Mouse (Mus musculus): ENCODE data around the gene Iqschfp. TPM values are rescaled to one million over a fixed set of nuclear protein-coding genes. Genes with fewer than 3 reads are reported as not detected.
A peak's percentile ranks its signal among the peaks of the same experiment; 100 is the strongest.

Gene Iqschfp
- polyA plus RNA-seq, 1 experiment from 2014 or later, result 6.1 TPM

DNA sequence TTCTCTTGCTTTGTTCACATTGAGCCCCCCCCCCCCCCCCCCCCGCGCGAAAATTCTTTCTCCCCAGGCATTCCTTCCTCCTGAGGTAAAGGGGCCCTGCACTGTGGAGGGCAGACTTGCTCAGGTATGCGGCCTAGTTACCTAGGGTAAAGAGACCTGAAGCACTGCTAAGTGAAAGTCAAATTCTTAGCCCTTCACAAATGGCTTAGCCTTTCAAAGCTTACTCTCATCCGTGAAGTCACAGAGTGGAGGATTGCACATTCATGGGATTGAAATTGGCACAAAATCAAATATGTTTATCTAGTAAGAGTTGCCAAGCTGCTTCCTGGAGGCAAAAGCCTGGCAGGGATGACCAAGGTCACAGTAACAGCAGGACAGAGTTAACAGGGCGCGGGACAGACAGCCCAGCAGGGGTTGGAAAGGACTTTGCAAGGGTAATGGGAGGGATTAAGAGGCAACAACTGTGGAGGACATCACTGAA is 642.6 kb downstream of the Iqschfp start:
- no peak overlapping the region for H3K27ac ChIP-seq (replicated peaks)
- H3K4me1 ChIP-seq, result peaks cover 3% of the 10 kb centered on the region; the same call in 1 of the 2 replicates
- no peak for ATAC-seq (ENCODE audit: low FRiP score, low read depth)
- WGBS, result 13% methylated on average over 7 of the region's 7 CpGs
- no peak overlapping the region for H3K4me3 ChIP-seq
- no peak overlapping the region for H3K9ac ChIP-seq (replicated peaks)
- H3K9me3 ChIP-seq, result 0 out of 2 replicates have a peak, but pooled peaks cover 6% of the 10 kb centered on the region
- no peak overlapping the region for H3K4me2 ChIP-seq (replicated peaks)
- H3K27me3 ChIP-seq, result no peaks in the 10 kb centered on the region
- H3K36me3 ChIP-seq, result no peaks in the 10 kb centered on the region

DNA sequence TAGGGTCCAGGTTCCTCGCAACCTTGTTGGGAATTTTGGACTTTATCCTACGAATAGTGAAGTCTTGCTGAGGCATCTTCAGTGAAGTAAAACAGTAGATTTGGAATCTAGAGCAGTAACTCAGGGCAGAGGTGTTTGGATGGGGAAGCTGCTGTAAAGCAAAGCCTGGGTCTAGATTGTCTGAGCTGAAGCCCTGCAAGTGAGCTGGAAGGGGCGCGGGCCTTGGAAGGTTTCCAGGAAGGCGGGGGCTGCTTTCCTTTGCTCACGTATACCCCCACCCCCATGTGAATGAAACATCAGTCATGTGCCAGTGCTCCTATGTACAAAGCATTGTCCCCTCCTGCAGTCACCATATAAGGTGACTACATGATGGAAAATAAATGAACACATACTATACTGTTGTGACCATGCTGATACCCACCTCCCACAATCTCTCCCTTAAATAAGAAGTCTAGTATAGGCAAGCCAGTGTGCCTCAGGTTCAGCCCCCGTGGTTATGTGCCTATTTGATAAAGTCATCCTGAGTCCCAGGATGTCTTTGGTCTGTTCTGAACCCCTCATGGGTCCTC is 643.2 kb downstream of the Iqschfp start:
- Histone ChIP-seq H3K9me3 (0 out of 2 replicates have a peak, but pooled peaks cover 6% of the 10 kb centered on the region), H3K36me3 (no peaks in the 10 kb centered on the region), H3K27ac (replicated peaks) (no peak overlapping the region), H3K27me3 (no peaks in the 10 kb centered on the region), H3K4me3 (no peak overlapping the region), H3K4me2 (replicated peaks) (no peak overlapping the region), H3K4me1 (peaks cover 3% of the 10 kb centered on the region; the same call in 1 of the 2 replicates), H3K9ac (replicated peaks) (no peak overlapping the region)
- ATAC-seq (ENCODE audit: low FRiP score, low read depth), result no peak
- 74% methylated on average over 7 of the region's 7 CpGs for WGBS

DNA sequence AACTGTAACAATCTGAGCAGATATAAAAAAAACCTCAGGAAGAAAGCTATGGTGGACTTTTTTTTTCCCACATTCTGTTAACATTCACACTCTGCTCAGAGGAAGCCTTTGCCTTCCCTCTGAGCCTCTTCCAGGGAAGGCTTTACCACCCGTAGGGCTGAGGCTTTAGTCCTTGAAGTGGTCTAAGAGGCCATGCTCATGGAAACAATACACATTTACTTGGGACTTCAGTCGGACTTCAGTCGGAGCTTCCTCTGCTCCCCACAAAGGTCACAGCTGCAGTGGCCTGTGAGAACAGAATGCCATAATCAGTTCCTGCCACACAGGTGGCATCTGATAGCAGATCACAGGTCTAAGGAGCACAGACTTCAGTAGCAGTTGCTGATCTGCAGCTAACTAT is 644.0 kb downstream of the Iqschfp start:
- Histone ChIP-seq H3K4me1 (peaks cover 3% of the 10 kb centered on the region; the same call in 1 of the 2 replicates), H3K4me2 (replicated peaks) (no peak overlapping the region), H3K36me3 (no peaks in the 10 kb centered on the region), H3K9ac (replicated peaks) (no peak overlapping the region), H3K27me3 (no peaks in the 10 kb centered on the region), H3K9me3 (0 out of 2 replicates have a peak, but pooled peaks cover 6% of the 10 kb centered on the region), H3K27ac (replicated peaks) (no peak overlapping the region), H3K4me3 (no peak overlapping the region)
- no peak for ATAC-seq (ENCODE audit: low FRiP score, low read depth)
- 26% methylated on average over 3 of the region's 3 CpGs for WGBS

DNA sequence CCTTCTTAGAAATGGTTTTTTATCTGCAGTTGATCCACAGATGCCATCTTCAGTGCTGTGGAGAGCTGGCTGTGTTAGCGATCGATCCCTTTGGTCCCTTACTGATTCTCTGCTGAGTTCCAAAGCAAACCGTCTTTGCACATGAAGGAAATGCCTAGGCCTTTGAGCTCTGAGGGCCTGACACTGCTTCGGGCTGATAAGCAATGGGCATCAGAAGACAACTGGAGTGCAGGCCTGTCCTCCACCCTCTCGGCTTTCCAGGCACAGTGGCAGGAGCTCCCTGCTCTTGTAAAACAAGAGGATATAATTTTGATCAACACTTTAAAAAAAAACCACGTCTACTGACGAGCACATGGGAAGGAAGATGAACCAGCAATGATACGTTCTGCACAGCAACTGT is 649.7 kb downstream of the Iqschfp start:
- Histone ChIP-seq H3K9me3 (0 out of 2 replicates have a peak, but pooled peaks cover 3% of the 10 kb centered on the region), H3K4me2 (replicated peaks) (no peak overlapping the region), H3K9ac (replicated peaks) (no peak overlapping the region), H3K27ac (replicated peaks) (no peak overlapping the region), H3K4me1 (peaks cover 20% of the 10 kb centered on the region; the same call in 1 of the 2 replicates), H3K36me3 (no peaks in the 10 kb centered on the region), H3K27me3 (no peaks in the 10 kb centered on the region), H3K4me3 (no peak overlapping the region)
- no peak for ATAC-seq (ENCODE audit: low FRiP score, low read depth)
- 91% methylated on average over 8 of the region's 8 CpGs for WGBS

DNA sequence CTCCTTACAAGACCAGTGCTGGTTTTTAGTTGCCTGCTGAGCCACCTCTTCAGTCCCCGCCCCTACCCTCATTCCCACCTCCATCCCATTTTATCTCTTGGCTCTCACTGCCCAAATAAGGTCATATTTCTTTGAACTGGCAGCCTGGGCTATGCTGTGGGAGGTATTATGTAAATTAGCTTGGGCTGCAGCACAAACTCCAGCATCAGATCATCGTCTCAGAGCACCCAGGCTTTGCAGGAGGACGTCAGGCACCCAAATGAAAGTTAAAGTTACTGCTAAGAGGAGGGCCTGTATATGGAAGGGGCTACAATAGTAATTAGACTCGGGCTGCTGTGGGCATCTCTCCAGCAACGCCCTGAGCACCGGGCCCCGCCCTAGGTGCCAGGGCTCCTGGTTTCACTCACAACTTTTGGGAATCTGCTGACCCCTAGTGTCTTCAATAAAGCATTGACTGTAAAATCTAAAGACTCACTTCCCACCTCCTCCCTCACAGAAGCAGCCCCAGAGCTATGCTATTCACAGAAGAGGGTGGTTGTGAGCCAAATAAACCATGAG is 651.0 kb downstream of the Iqschfp start:
- H3K9me3 ChIP-seq, result no peaks in the 10 kb centered on the region
- peak; percentile 83 for ATAC-seq (ENCODE audit: low FRiP score, low read depth)
- H3K9ac ChIP-seq (replicated peaks), result no peak overlapping the region
- WGBS, result 4% methylated on average over 7 of the region's 7 CpGs
- H3K4me3 ChIP-seq, result peak overlapping the region; percentile 17; the same call in 1 of the 2 replicates
- no peaks in the 10 kb centered on the region for H3K36me3 ChIP-seq
- peak overlapping the region; percentile 46 for H3K4me2 ChIP-seq (replicated peaks)
- no peaks in the 10 kb centered on the region for H3K27me3 ChIP-seq
- no peak overlapping the region for H3K27ac ChIP-seq (replicated peaks)
- H3K4me1 ChIP-seq, result peaks cover 20% of the 10 kb centered on the region; the same call in 1 of the 2 replicates

DNA sequence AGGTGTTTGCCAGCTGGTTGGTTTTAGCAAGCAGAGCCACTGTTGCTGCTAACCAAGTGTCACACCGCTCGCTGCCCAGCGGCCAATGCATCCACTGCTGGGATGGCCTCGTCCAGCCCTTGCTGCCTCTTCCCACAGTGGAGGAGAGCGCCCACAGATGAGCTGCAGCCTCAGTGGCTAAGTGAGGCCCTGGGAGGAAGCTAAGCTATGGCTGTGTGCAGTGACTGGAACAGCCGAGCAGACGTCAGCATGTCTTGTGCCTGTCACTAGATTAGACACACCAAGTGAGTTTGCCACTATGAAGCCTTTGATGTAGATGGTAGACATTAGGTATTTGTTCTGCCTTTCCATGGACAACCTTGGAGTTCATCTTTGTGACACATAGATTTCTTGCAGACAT is 652.8 kb downstream of the Iqschfp start:
- Histone ChIP-seq H3K36me3 (no peaks in the 10 kb centered on the region), H3K27me3 (no peaks in the 10 kb centered on the region)

DNA sequence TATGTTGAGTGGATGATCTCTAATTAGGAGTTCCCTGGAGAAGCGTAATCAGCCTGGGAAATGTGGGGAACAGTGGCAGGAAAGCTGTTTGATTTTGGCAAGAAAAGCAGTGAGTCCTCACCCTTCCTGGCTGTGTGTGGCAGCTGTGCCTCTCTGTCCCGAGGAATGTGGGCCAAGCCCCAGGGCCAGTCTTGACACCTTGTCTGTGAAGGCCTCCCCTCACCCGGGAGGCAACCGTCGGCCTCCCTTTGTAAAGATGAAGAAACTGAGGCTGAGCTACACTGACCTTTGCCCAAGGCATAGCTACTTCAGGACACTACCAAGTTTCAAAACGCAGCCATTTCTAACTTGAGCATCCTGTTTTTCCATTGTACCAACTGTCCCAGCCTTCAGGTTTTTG is 653.9 kb downstream of the Iqschfp start:
- Histone ChIP-seq H3K27ac (replicated peaks) (no peak overlapping the region), H3K9ac (replicated peaks) (no peak overlapping the region), H3K27me3 (no peaks in the 10 kb centered on the region), H3K4me3 (no peak overlapping the region), H3K9me3 (no peaks in the 10 kb centered on the region), H3K4me2 (replicated peaks) (no peak overlapping the region), H3K4me1 (peaks cover 22% of the 10 kb centered on the region; the same call in 1 of the 2 replicates), H3K36me3 (no peaks in the 10 kb centered on the region)
- no peak for ATAC-seq (ENCODE audit: low FRiP score, low read depth)
- WGBS, result 65% methylated on average over 6 of the region's 6 CpGs

More for the DNA sequence above, 652.8 kb downstream of the Iqschfp start:
- Histone ChIP-seq H3K4me2 (replicated peaks) (no peak overlapping the region), H3K4me3 (no peak overlapping the region), H3K9me3 (no peaks in the 10 kb centered on the region), H3K27ac (replicated peaks) (no peak overlapping the region), H3K9ac (replicated peaks) (no peak overlapping the region), H3K4me1 (peaks cover 20% of the 10 kb centered on the region; the same call in 1 of the 2 replicates)
- 0 out of 2 replicates have a peak, but pooled peaks have one; percentile 32 for ATAC-seq (ENCODE audit: low FRiP score, low read depth)
- 50% methylated on average over 7 of the region's 7 CpGs for WGBS

DNA sequence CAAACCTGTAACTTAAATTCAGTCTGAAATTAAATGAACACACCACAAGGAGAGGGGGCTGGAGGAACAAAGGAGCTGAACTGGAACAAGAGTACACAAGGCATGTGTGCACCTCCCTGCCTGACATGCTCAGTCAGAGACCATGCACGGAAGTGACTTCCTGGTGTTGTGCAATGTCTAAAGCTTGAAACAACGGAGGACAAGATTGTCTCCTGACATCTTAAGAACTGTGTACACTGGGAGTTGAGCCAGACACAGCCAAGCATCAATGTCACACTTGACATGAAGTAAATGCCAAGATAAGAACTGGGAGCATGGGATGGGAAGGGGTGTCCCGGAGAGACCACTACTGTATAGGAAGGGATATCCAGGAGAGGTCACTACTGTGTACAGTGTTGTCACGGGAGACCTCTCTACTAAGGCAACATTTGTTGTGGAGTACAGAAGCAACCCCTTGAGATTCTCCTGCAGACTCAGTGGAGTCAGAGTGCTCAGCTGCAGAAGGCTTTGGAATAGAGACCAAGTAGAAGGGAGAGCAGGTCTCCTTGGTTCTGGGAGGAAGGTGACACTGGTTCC is 663.1 kb downstream of the Iqschfp start:
- WGBS, result 82% methylated on average over 4 of the region's 4 CpGs
- Histone ChIP-seq H3K36me3 (no peaks in the 10 kb centered on the region), H3K4me3 (no peak overlapping the region), H3K4me2 (replicated peaks) (no peak overlapping the region), H3K27ac (replicated peaks) (no peak overlapping the region), H3K4me1 (0 out of 2 replicates have a peak, but pooled peaks cover under 1% of the 10 kb centered on the region), H3K27me3 (no peaks in the 10 kb centered on the region), H3K9ac (replicated peaks) (no peak overlapping the region), H3K9me3 (no peaks in the 10 kb centered on the region)
- no peak for ATAC-seq (ENCODE audit: low FRiP score, low read depth)

DNA sequence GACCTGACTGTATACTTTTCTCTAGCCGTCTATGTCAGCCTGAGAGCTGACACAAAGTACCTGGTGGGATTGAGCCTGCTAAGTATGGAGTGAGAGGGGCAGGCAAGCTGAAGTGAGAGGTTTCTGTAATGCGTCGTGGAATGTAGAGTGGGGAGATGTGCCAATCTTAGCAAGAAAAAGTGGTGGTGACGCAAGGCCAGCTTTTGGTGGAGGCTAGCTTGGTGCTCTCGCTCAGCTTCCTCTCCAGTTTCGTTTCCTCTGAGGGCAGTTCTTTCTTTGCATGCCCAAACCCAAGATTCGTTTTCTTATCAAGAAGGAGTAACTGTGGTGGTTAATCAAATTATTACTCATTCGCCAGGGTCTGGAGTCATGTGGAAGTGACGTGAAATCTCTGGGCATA is 664.9 kb downstream of the Iqschfp start:
- Histone ChIP-seq H3K36me3 (no peaks in the 10 kb centered on the region), H3K4me2 (replicated peaks) (no peak overlapping the region), H3K9ac (replicated peaks) (no peak overlapping the region), H3K4me3 (no peak overlapping the region), H3K27me3 (no peaks in the 10 kb centered on the region), H3K9me3 (no peaks in the 10 kb centered on the region), H3K4me1 (no peaks in the 10 kb centered on the region), H3K27ac (replicated peaks) (no peak overlapping the region)
- WGBS, result 93% methylated on average over 9 of the region's 9 CpGs
- no peak for ATAC-seq (ENCODE audit: low FRiP score, low read depth)

DNA sequence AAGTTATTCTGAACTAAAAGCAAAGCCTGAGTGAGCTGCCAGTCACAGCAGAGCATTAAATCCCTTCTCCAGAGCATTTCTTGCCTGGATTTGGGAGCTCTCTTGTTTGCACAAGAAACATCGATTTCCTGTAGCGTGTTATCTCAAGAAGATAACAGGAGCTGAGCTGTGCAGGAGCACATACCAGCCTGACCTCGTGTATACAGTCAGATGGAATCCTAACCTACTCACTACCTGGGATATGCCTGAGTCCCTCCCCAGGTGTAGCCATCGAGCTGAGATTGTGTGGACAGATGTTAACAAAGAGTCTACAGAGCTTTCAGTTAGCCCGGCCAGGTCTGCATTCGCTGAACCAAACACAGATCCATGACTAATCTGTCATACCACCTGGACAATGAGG is 666.7 kb downstream of the Iqschfp start:
- Histone ChIP-seq H3K9ac (replicated peaks) (no peak overlapping the region), H3K27ac (replicated peaks) (no peak overlapping the region), H3K27me3 (no peaks in the 10 kb centered on the region), H3K4me1 (no peaks in the 10 kb centered on the region), H3K4me2 (replicated peaks) (no peak overlapping the region), H3K36me3 (no peaks in the 10 kb centered on the region), H3K9me3 (no peaks in the 10 kb centered on the region), H3K4me3 (no peak overlapping the region)
- ATAC-seq (ENCODE audit: low FRiP score, low read depth), result no peak
- WGBS, result 85% methylated on average over 6 of the region's 6 CpGs

DNA sequence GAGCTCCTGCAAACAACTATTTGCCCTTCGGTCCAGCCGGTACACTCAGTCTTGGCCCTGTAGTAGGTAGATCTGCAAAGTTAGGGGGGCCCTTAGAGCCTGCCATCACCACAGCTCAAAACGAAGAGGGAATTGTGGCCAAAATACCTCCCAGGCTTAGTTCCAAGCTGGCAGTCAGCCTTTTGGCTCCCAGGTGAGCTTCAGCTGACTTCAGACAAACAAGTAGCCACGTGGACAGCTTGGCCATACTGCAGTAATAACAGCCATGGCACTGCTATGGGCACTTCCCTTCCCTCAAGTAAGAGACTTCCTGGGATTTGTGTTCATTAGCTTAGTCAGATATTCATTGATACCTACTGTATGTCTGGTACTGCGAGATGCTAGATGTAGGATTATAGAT is 668.0 kb downstream of the Iqschfp start:
- Histone ChIP-seq H3K36me3 (no peaks in the 10 kb centered on the region), H3K4me3 (no peak overlapping the region), H3K4me1 (peaks cover 10% of the 10 kb centered on the region; the same call in 1 of the 2 replicates), H3K4me2 (replicated peaks) (no peak overlapping the region), H3K27ac (replicated peaks) (no peak overlapping the region), H3K27me3 (no peaks in the 10 kb centered on the region), H3K9ac (replicated peaks) (no peak overlapping the region), H3K9me3 (no peaks in the 10 kb centered on the region)
- 83% methylated on average over 5 of the region's 5 CpGs for WGBS
- no peak for ATAC-seq (ENCODE audit: low FRiP score, low read depth)

DNA sequence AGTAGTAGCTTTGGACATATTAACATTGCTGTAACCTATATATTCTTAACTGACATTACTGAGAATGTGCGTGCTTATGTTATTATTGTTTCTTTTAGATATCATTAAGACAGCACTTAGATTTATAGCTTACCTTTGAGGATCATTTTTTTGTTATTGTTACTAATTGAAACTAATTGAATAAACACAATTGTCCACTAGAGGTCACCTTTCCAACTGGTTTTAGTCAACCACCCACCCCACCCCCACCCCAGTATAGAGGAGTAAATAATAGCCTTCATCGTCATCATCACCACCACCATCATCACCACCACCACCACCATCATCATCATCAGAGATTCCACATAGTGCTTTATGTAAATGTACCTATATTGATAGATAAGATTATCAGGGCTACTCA is 670.8 kb downstream of the Iqschfp start:
- Histone ChIP-seq H3K4me2 (replicated peaks) (no peak overlapping the region), H3K27me3 (no peaks in the 10 kb centered on the region), H3K27ac (replicated peaks) (no peak overlapping the region), H3K9ac (replicated peaks) (no peak overlapping the region), H3K36me3 (no peaks in the 10 kb centered on the region), H3K9me3 (no peaks in the 10 kb centered on the region), H3K4me3 (no peak overlapping the region), H3K4me1 (peaks cover 17% of the 10 kb centered on the region; the same call in 1 of the 2 replicates)
- WGBS, result 76% methylated on average over 2 of the region's 2 CpGs
- ATAC-seq (ENCODE audit: low FRiP score, low read depth), result no peak
